Mouse (Mus musculus): ENCODE data around the gene Ffar4. TPM values are rescaled to one million over a fixed set of nuclear protein-coding genes. Genes with fewer than 3 reads are reported as not detected.

Ffar4 gene
- polyA plus RNA-seq, 1 experiment, result not detected

DNA sequence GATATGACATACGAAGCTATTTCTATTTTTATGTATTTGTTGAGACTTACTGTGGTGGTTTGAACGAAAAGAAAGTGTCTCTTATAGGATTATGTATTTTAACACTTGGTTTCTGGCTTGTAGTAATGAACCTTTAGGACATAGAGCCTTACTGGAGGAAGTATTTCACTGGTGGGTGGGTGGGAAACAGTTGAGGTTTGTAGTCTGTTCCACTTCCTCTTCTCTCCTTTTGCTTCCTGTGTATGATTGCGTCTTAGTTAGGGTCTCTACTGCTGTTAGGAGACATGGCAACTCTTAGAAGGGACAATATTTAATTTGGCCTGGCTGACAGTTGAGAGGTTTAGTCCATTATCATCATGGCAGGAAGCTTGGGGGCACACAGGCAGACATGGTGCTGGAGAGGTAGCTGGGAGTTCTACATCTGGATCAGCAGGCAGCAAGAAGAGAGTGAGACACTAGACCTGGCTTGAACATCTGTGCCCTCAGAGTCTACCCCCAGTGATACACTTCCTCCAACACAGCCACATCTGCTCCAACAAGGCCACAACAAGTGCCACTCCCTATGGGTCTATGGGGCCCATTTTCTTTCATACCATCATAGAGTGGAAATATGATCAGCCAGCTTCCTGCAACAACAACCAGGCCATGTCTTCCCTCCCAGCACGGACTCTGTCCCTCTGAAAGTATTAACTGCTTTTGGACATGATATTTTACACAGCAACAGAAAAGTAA lies 46.8 kb downstream of the Ffar4 start:
- TF ChIP-seq CTCF (IDR thresholded peaks at IDR 0.05; ENCODE audit: low read depth, low read length) (no peak), EP300 (IDR thresholded peaks at IDR 0.05; ENCODE audit: insufficient read depth, low read depth, low read length) (no peak), POLR2A (IDR thresholded peaks at IDR 0.05; ENCODE audit: insufficient read depth, low read length) (no peak)
- H3K4me3 ChIP-seq (ENCODE audit: low read depth, low read length), result no peak overlapping the region

DNA sequence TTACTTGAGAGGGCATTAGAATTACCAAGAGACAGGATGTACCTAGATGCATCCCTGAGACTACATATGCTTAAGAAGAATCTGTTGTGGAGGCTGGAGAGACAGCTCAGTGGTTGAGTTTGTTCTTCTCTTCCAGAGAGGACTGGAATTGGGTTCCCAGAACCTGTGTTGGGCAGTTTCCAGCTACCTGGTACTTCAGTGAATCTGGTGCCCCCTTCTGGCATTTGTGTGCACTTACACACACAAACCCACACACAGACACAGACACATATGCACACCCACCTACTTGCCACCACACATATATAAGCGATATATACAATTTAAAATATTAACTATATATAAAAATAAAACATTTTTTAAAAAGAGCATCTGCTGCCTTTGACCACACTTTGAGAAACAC lies 59.4 kb downstream of the Ffar4 start:
- Histone ChIP-seq H3K36me3 (ENCODE audit: control insufficient read depth, insufficient read depth, low read length, poor library complexity, severe bottlenecking) (no peaks in the 10 kb centered on the region), H3K4me1 (ENCODE audit: control insufficient read depth, insufficient read depth, low read length) (no peaks in the 10 kb centered on the region), H3K27ac (ENCODE audit: insufficient read depth, low read length) (no peak overlapping the region), H3K9me3 (replicated peaks; ENCODE audit: control insufficient read depth, insufficient read depth, low read length, poor library complexity, severe bottlenecking) (no peaks in the 10 kb centered on the region; the same call in 1 of the 2 replicates), H3K27me3 (ENCODE audit: control insufficient read depth, insufficient read depth, low read length, poor library complexity, severe bottlenecking) (no peaks in the 10 kb centered on the region), H3K4me3 (ENCODE audit: low read depth, low read length) (no peak overlapping the region), H3K9ac (ENCODE audit: low read depth, poor library complexity, severe bottlenecking) (no peak overlapping the region)
- TF ChIP-seq POLR2A (IDR thresholded peaks at IDR 0.05; ENCODE audit: insufficient read depth, low read length), result no peak
- peak; percentile 5 for TF ChIP-seq CTCF (IDR thresholded peaks at IDR 0.05; ENCODE audit: low read depth, low read length)

More for the DNA sequence above, 46.8 kb downstream of the Ffar4 start:
- H3K9ac ChIP-seq (ENCODE audit: low read depth, poor library complexity, severe bottlenecking), result no peak overlapping the region
- no peaks in the 10 kb centered on the region for H3K27me3 ChIP-seq (ENCODE audit: control insufficient read depth, insufficient read depth, low read length, poor library complexity, severe bottlenecking)
- no peaks in the 10 kb centered on the region for H3K4me1 ChIP-seq (ENCODE audit: control insufficient read depth, insufficient read depth, low read length)
- no peak overlapping the region for H3K27ac ChIP-seq (ENCODE audit: insufficient read depth, low read length)
- no peaks in the 10 kb centered on the region for H3K9me3 ChIP-seq (replicated peaks; ENCODE audit: control insufficient read depth, insufficient read depth, low read length, poor library complexity, severe bottlenecking)
- no peaks in the 10 kb centered on the region for H3K36me3 ChIP-seq (ENCODE audit: control insufficient read depth, insufficient read depth, low read length, poor library complexity, severe bottlenecking)

DNA sequence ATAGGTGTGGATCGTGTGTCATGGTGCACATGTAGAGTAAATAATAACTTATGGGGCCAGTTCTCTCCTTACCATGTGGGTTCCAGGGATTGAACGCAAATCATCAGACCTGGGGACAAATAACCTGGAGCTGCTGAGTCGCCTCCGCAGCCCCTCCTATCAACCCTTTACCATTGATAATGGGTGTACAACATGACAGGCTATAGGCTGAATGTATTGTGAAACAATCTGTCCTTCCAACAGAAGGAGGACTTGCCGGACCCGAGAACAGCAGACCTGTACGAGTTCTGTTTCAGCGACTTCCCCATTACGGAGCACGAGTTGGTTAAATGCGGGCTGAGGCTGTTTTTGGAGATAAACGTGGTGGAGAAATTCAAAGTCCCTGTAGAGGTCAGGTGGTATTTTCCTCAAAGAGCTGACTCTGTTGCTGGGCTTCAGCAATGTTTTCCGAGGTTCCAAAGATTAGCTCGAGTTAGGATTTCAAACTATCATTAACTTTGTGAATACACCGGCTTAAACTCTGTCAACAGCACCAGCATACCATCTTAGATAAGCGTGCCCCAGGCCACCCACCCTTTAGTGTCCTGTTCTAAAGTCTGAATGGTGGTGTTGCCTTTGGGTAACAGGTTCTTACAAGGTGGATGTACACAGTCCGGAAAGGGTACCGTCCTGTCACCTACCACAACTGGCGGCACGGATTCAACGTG lies 64.9 kb downstream of the Ffar4 start:
- H3K4me3 ChIP-seq (ENCODE audit: low read depth, low read length), result no peak overlapping the region
- no peak overlapping the region for H3K9ac ChIP-seq (ENCODE audit: low read depth, poor library complexity, severe bottlenecking)
- H3K27ac ChIP-seq (ENCODE audit: insufficient read depth, low read length), result no peak overlapping the region
- H3K36me3 ChIP-seq (ENCODE audit: control insufficient read depth, insufficient read depth, low read length, poor library complexity, severe bottlenecking), result no peaks in the 10 kb centered on the region
- no peaks in the 10 kb centered on the region for H3K9me3 ChIP-seq (replicated peaks; ENCODE audit: control insufficient read depth, insufficient read depth, low read length, poor library complexity, severe bottlenecking)
- no peaks in the 10 kb centered on the region for H3K27me3 ChIP-seq (ENCODE audit: control insufficient read depth, insufficient read depth, low read length, poor library complexity, severe bottlenecking)
- no peak for TF ChIP-seq CTCF (IDR thresholded peaks at IDR 0.05; ENCODE audit: low read depth, low read length)
- TF ChIP-seq EP300 (IDR thresholded peaks at IDR 0.05; ENCODE audit: insufficient read depth, low read depth, low read length), result no peak
- no peak for TF ChIP-seq POLR2A (IDR thresholded peaks at IDR 0.05; ENCODE audit: insufficient read depth, low read length)
- no peaks in the 10 kb centered on the region for H3K4me1 ChIP-seq (ENCODE audit: control insufficient read depth, insufficient read depth, low read length)

Other genes starting within 250 kb of the Ffar4 start
- gene Myof, start 53.5 kb upstream of the Ffar4 start, polyA plus RNA-seq (2011; ENCODE audit: insufficient read depth, insufficient read length, low read depth, missing spikeins), result 23.1 and 25.2 TPM in 2 replicates
- 70.4 and 75.1 TPM in 2 replicates for gene Cep55, start 42.1 kb upstream of the Ffar4 start, polyA plus RNA-seq (2011; ENCODE audit: insufficient read depth, insufficient read length, low read depth, missing spikeins)
- gene Rbp4, start 28.2 kb downstream of the Ffar4 start, polyA plus RNA-seq (2011; ENCODE audit: insufficient read depth, insufficient read length, low read depth, missing spikeins), result 1.2 and 2.0 TPM in 2 replicates
- gene Pde6c, start 35.7 kb downstream of the Ffar4 start, polyA plus RNA-seq (2011; ENCODE audit: insufficient read depth, insufficient read length, low read depth, missing spikeins), result not detected in 2 replicates
- 46.0 and 48.1 TPM in 2 replicates for gene Fra10ac1, start 127.1 kb downstream of the Ffar4 start, polyA plus RNA-seq (2011; ENCODE audit: insufficient read depth, insufficient read length, low read depth, missing spikeins)
- gene Lgi1, start 167.5 kb downstream of the Ffar4 start, polyA plus RNA-seq (2011; ENCODE audit: insufficient read depth, insufficient read length, low read depth, missing spikeins), result 28.1 and 32.6 TPM in 2 replicates